Mouse (Mus musculus): ENCODE results near the gene Bbof1. TPM values are rescaled to one million over a fixed set of nuclear protein-coding genes. Genes with fewer than 3 reads are reported as not detected.

The Bbof1 gene
- polyA plus RNA-seq (2014; fragmentation: Nextera tagmentation; extraction: Ambion mirVana) = 0.48 and 0.61 TPM in 2 replicates

DNA sequence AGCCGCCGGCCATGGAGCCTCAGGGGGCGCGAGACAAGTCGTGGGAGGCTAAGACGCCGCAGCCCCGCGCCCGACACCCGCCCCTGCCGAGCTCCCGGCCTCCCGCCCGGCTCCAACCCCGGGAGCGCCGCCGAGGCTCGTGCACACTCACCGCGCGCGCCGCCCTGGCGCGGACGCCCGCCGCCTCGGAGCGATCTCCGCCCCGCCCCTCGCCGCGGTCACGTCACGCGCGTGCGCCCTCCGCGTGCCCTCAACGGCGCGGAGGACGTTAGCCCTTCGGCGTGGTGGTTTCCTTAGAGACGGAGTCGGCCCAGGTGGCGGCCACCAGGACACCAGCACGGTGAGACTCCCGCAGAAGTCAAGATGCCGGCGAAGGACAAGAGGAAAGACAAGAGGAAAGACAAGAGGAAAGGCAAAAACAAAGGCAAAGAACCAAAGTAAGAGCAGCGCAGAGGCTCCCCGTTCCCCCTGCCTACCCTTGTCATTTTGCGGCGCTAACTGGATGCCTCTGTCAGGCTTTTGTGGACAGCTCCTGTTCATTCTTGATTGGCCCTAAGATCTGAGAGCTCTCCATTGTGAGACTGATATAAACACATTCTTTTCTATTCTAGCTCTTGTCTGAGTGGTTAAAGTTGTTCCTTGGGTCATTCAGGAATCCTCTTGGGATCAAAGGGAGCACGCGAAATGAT is at the start of gene Bbof1, which contains the start of gene Entpd5:
Gene Bbof1 (plus strand): TSS at position 253 of the 689 bp plus-strand sequence.
Gene Entpd5 (minus strand): TSS at position 211 of the 689 bp plus-strand sequence.
- DNase-seq (ENCODE audit: low spot score) (peak; percentile 90), ATAC-seq (ENCODE audit: insufficient number of reproducible peaks, low FRiP score, low TSS enrichment, low read depth) (peak; percentile 90)
- Histone ChIP-seq H3K9ac (ENCODE audit: low read length) (peak within 1 kb of the TSS; percentile 79), H3K4me1 (ENCODE audit: control insufficient read depth, insufficient read depth, low read length) (no peaks in the 10 kb centered on the region; the same call in 1 of the 2 replicates), H3K4me3 (ENCODE audit: low read depth, low read length) (peak within 1 kb of the TSS; percentile 69), H3K9me3 (ENCODE audit: control insufficient read depth, low read length) (no peaks in the 10 kb centered on the region), H3K27ac (replicated peaks; ENCODE audit: low read depth, low read length) (no peak within 1 kb of the TSS), H3K4me2 (ENCODE audit: low read depth, severe bottlenecking) (peak within 1 kb of the TSS; percentile 95), H3K36me3 (ENCODE audit: control insufficient read depth, insufficient read depth, low read length) (no peaks in the 10 kb centered on the region), H3K27me3 (ENCODE audit: control insufficient read depth, insufficient read depth, low read length) (no peaks in the 10 kb centered on the region)
- 3% methylated on average over 43 of the region's 63 CpGs for WGBS

- H3K27ac ChIP-seq (replicated peaks; ENCODE audit: low read depth, low read length) = no peak within 1 kb of the TSS
- peak within 1 kb of the TSS; percentile 67 for H3K9ac ChIP-seq (ENCODE audit: low read length)
- DNase-seq (ENCODE audit: low spot score) = peak; percentile 95
- H3K9me3 ChIP-seq (ENCODE audit: control insufficient read depth, low read length) = no peaks in the 10 kb centered on the region
- H3K4me1 ChIP-seq (ENCODE audit: control insufficient read depth, insufficient read depth, low read length) = peaks cover 5% of the 10 kb centered on the region; the same call in 1 of the 2 replicates
- H3K36me3 ChIP-seq (ENCODE audit: control insufficient read depth, insufficient read depth, low read length) = no peaks in the 10 kb centered on the region; the same call in 1 of the 2 replicates
- ATAC-seq (ENCODE audit: insufficient number of reproducible peaks, low FRiP score, low TSS enrichment, low read depth) = peak; percentile 99
- no peaks in the 10 kb centered on the region for H3K27me3 ChIP-seq (ENCODE audit: control insufficient read depth, insufficient read depth, low read length)
- peak within 1 kb of the TSS; percentile 87 for H3K4me2 ChIP-seq (ENCODE audit: low read depth, severe bottlenecking)
- peak within 1 kb of the TSS; percentile 77 for H3K4me3 ChIP-seq (ENCODE audit: low read depth, low read length)
- WGBS = under 1% methylated on average over 51 of the region's 51 CpGs
Observed at GRCm38 (mm10) chr12:84361555-84362489, 47.0 kb upstream of the Bbof1 start, which contains the start of the genes Coq6 and Fam161b. Gene Coq6 (plus strand): TSS chr12:84361657. Gene Fam161b (minus strand): TSS chr12:84361833.

DNA sequence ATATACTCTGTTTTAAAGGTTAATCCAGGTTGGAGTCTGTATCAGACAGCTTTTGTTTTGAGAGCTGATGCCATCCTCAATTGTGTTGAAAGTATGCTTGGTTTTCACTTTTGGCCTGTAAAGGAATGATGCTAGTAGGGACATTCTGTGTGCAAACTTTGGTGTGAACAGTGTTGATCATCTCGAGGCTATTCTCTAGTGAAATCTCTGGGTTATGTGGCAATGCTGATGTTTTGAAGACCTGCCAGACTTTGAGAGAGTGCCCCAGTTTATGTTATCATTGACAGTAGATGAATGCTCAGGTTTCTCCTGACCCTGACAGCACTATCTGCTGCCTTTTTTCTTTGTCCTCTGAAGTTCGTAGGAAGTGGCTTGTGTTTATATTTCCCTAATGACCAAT is 46.0 kb upstream of the Bbof1 start:
- Histone ChIP-seq H3K4me2 (ENCODE audit: low read depth, severe bottlenecking) (peak overlapping the region; percentile 87), H3K9ac (ENCODE audit: low read length) (peak overlapping the region; percentile 34; the same call in 1 of the 2 replicates), H3K9me3 (ENCODE audit: control insufficient read depth, low read length) (no peaks in the 10 kb centered on the region), H3K4me3 (ENCODE audit: low read depth, low read length) (peak overlapping the region; percentile 77), H3K4me1 (ENCODE audit: control insufficient read depth, insufficient read depth, low read length) (peaks cover 5% of the 10 kb centered on the region; the same call in 1 of the 2 replicates), H3K36me3 (ENCODE audit: control insufficient read depth, insufficient read depth, low read length) (no peaks in the 10 kb centered on the region; the same call in 1 of the 2 replicates), H3K27ac (replicated peaks; ENCODE audit: low read depth, low read length) (no peak overlapping the region), H3K27me3 (ENCODE audit: control insufficient read depth, insufficient read depth, low read length) (no peaks in the 10 kb centered on the region)
- DNase-seq (ENCODE audit: low spot score) (no peak), ATAC-seq (ENCODE audit: insufficient number of reproducible peaks, low FRiP score, low TSS enrichment, low read depth) (no peak)
- WGBS = 52% methylated on average over 2 of the region's 2 CpGs

GRCm38 (mm10) chr12:84364291-84364690 is 44.6 kb upstream of the Bbof1 start:
- 85% methylated on average over 9 of the region's 9 CpGs for WGBS

DNA sequence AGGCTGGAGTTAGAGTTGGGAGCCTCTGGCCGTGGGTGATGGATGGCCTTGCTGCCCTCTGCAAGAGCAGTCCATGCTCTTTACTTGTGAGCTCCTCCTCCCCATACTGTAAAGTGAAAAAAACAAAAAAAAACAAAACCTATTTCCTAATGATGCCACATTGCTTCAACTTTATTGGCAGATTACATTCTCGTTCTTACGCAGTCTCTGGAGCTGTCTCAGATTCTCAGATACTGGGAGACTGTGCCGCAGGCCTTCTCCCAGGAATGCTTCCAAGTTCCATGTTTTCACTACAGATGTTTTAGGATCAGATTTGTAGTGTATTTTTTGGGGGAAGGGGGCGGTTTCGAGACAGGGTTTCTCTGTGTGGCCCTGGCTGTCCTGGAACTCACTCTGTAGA is 43.7 kb upstream of the Bbof1 start:
- 98% methylated on average over 6 of the region's 6 CpGs for WGBS
- Histone ChIP-seq H3K9ac (ENCODE audit: low read length) (no peak overlapping the region), H3K9me3 (ENCODE audit: control insufficient read depth, low read length) (no peaks in the 10 kb centered on the region), H3K4me2 (ENCODE audit: low read depth, severe bottlenecking) (no peak overlapping the region), H3K27ac (replicated peaks; ENCODE audit: low read depth, low read length) (no peak overlapping the region), H3K4me3 (ENCODE audit: low read depth, low read length) (no peak overlapping the region), H3K4me1 (ENCODE audit: control insufficient read depth, insufficient read depth, low read length) (peaks cover 5% of the 10 kb centered on the region; the same call in 1 of the 2 replicates), H3K27me3 (ENCODE audit: control insufficient read depth, insufficient read depth, low read length) (no peaks in the 10 kb centered on the region), H3K36me3 (ENCODE audit: control insufficient read depth, insufficient read depth, low read length) (peaks cover 10% of the 10 kb centered on the region; the same call in 1 of the 2 replicates)
- no peak for ATAC-seq (ENCODE audit: insufficient number of reproducible peaks, low FRiP score, low TSS enrichment, low read depth)
- no peak for DNase-seq (ENCODE audit: low spot score)

More at GRCm38 (mm10) chr12:84364291-84364690, 44.6 kb upstream of the Bbof1 start:
- Histone ChIP-seq H3K9ac (ENCODE audit: low read length) (no peak overlapping the region), H3K27ac (replicated peaks; ENCODE audit: low read depth, low read length) (no peak overlapping the region), H3K36me3 (ENCODE audit: control insufficient read depth, insufficient read depth, low read length) (peaks cover 6% of the 10 kb centered on the region; the same call in 1 of the 2 replicates), H3K4me1 (ENCODE audit: control insufficient read depth, insufficient read depth, low read length) (peaks cover 5% of the 10 kb centered on the region; the same call in 1 of the 2 replicates), H3K27me3 (ENCODE audit: control insufficient read depth, insufficient read depth, low read length) (no peaks in the 10 kb centered on the region), H3K4me3 (ENCODE audit: low read depth, low read length) (no peak overlapping the region), H3K4me2 (ENCODE audit: low read depth, severe bottlenecking) (no peak overlapping the region), H3K9me3 (ENCODE audit: control insufficient read depth, low read length) (no peaks in the 10 kb centered on the region)
- ATAC-seq (ENCODE audit: insufficient number of reproducible peaks, low FRiP score, low TSS enrichment, low read depth) (no peak), DNase-seq (ENCODE audit: low spot score) (no peak)

GRCm38 (mm10) chr12:84366971-84367370 is 41.9 kb upstream of the Bbof1 start:
- H3K27ac ChIP-seq (replicated peaks; ENCODE audit: low read depth, low read length) = no peak overlapping the region
- H3K27me3 ChIP-seq (ENCODE audit: control insufficient read depth, insufficient read depth, low read length) = no peaks in the 10 kb centered on the region
- no peak overlapping the region for H3K4me3 ChIP-seq (ENCODE audit: low read depth, low read length)
- 60% methylated on average over 9 of the region's 9 CpGs for WGBS
- H3K9ac ChIP-seq (ENCODE audit: low read length) = no peak overlapping the region
- DNase-seq (ENCODE audit: low spot score) = no peak
- H3K4me1 ChIP-seq (ENCODE audit: control insufficient read depth, insufficient read depth, low read length) = peaks cover 5% of the 10 kb centered on the region; the same call in 1 of the 2 replicates
- H3K9me3 ChIP-seq (ENCODE audit: control insufficient read depth, low read length) = no peaks in the 10 kb centered on the region
- ATAC-seq (ENCODE audit: insufficient number of reproducible peaks, low FRiP score, low TSS enrichment, low read depth) = no peak
- H3K4me2 ChIP-seq (ENCODE audit: low read depth, severe bottlenecking) = no peak overlapping the region
- H3K36me3 ChIP-seq (ENCODE audit: control insufficient read depth, insufficient read depth, low read length) = peaks cover 25% of the 10 kb centered on the region

DNA sequence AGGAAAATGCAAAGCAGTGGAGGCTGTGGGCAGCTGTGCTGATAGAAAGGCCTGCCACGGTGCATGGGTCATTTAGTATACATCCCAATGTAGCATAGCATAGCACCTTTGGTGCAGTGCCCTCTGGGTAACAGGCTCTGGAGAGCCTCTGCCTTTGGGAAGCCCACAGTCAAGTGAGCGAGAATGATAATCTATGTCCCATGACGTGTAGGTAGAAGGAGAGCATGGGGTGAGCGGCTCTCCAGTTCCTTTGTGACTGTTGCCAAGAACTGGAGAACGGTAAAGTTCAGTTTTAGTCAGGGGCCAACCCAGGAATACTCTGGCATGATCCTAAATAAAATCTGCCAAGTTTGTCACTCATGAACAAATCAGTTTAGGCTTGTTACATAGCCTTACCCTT is 37.2 kb upstream of the Bbof1 start:
- ATAC-seq (ENCODE audit: insufficient number of reproducible peaks, low FRiP score, low TSS enrichment, low read depth) (no peak), DNase-seq (ENCODE audit: low spot score) (no peak)
- Histone ChIP-seq H3K9me3 (ENCODE audit: control insufficient read depth, low read length) (no peaks in the 10 kb centered on the region), H3K27me3 (ENCODE audit: control insufficient read depth, insufficient read depth, low read length) (no peaks in the 10 kb centered on the region), H3K4me1 (ENCODE audit: control insufficient read depth, insufficient read depth, low read length) (no peaks in the 10 kb centered on the region), H3K9ac (ENCODE audit: low read length) (no peak overlapping the region), H3K27ac (replicated peaks; ENCODE audit: low read depth, low read length) (no peak overlapping the region), H3K4me2 (ENCODE audit: low read depth, severe bottlenecking) (no peak overlapping the region), H3K4me3 (ENCODE audit: low read depth, low read length) (no peak overlapping the region), H3K36me3 (ENCODE audit: control insufficient read depth, insufficient read depth, low read length) (peaks cover 36% of the 10 kb centered on the region)
- 95% methylated on average over 5 of the region's 5 CpGs for WGBS
